Mouse (Mus musculus): ENCODE measurements around the gene Tmem128. TPM values are rescaled to one million over a fixed set of nuclear protein-coding genes. Genes with fewer than 3 reads are reported as not detected.

Tmem128 gene
- polyA plus RNA-seq, 1 experiment: 34.5 TPM

- H3K4me3 ChIP-seq (ENCODE audit: insufficient read depth, low read length): no peak overlapping the region
- H3K4me1 ChIP-seq (ENCODE audit: control insufficient read depth, insufficient read depth, low read length): no peaks in the 10 kb centered on the region
- TF ChIP-seq CTCF (IDR thresholded peaks at IDR 0.05; ENCODE audit: borderline replicate concordance, insufficient read depth, low read length) (no peak), POLR2A (IDR thresholded peaks at IDR 0.05; ENCODE audit: low read depth, low read length) (no peak)
- no peak overlapping the region for H3K27ac ChIP-seq (ENCODE audit: insufficient read depth, low read length)
These were observed 18.0 kb upstream of the Tmem128 start for GRCm38 (mm10) chr5:38241966-38242365.

GRCm38 (mm10) chr5:38255195-38255594 is 4.8 kb upstream of the Tmem128 start:
- Histone ChIP-seq H3K4me3 (ENCODE audit: insufficient read depth, low read length) (no peak overlapping the region), H3K27ac (ENCODE audit: insufficient read depth, low read length) (no peak overlapping the region), H3K4me1 (ENCODE audit: control insufficient read depth, insufficient read depth, low read length) (no peaks in the 10 kb centered on the region)
- TF ChIP-seq CTCF (IDR thresholded peaks at IDR 0.05; ENCODE audit: borderline replicate concordance, insufficient read depth, low read length) (no peak), POLR2A (IDR thresholded peaks at IDR 0.05; ENCODE audit: low read depth, low read length) (no peak)

DNA sequence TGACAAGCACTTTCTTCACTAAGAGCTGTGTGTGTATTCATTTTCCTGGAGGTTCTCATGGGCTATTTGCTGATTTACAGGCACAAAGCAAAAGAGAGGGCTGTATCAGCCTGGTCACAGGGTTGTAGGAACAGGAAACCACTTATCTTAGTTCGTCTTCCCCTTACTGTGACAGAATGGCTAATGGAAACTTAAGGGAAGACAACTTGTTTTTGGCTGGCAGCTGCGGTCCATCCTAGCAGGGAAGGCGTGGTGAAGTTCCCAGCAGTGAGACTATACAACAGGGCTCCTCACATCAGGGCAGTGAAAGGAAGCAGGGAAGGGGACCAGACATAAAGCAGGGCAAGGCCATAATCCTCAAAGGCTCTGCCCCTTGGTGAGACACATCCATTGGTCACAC is 4.3 kb upstream of the Tmem128 start:
- TF ChIP-seq CTCF (IDR thresholded peaks at IDR 0.05; ENCODE audit: borderline replicate concordance, insufficient read depth, low read length) (no peak), POLR2A (IDR thresholded peaks at IDR 0.05; ENCODE audit: low read depth, low read length) (no peak)
- Histone ChIP-seq H3K4me1 (ENCODE audit: control insufficient read depth, insufficient read depth, low read length) (no peaks in the 10 kb centered on the region), H3K27ac (ENCODE audit: insufficient read depth, low read length) (no peak overlapping the region), H3K4me3 (ENCODE audit: insufficient read depth, low read length) (no peak overlapping the region)

DNA sequence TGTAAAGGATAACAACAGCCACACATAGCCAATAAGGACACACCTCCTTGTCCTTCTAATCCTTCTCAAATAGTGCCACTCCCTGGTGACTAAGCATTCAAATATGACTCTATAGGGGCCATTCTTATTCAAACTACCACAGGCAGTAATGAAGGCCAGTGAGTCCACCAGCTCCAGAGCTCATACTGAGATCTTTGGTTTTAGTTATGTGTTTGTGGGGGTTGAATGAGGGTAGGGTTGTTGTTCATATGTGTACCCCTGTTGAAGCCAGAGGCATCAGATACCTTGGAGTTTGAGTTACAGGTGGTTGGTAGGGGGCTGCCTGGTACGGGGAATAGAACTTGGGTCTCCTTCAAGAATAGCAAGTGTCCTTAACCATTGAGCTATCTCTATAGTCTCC is 3.4 kb upstream of the Tmem128 start:
- no peak overlapping the region for H3K4me3 ChIP-seq (ENCODE audit: insufficient read depth, low read length)
- no peak overlapping the region for H3K27ac ChIP-seq (ENCODE audit: insufficient read depth, low read length)
- H3K4me1 ChIP-seq (ENCODE audit: control insufficient read depth, insufficient read depth, low read length): peaks cover 3% of the 10 kb centered on the region; the same call in 1 of the 2 replicates
- TF ChIP-seq POLR2A (IDR thresholded peaks at IDR 0.05; ENCODE audit: low read depth, low read length): no peak
- TF ChIP-seq CTCF (IDR thresholded peaks at IDR 0.05; ENCODE audit: borderline replicate concordance, insufficient read depth, low read length): no peak

GRCm38 (mm10) chr5:38258034-38258772 is 1.8 kb upstream of the Tmem128 start:
- Histone ChIP-seq H3K4me3 (ENCODE audit: insufficient read depth, low read length) (no peak overlapping the region), H3K4me1 (ENCODE audit: control insufficient read depth, insufficient read depth, low read length) (peaks cover 3% of the 10 kb centered on the region; the same call in 1 of the 2 replicates), H3K27ac (ENCODE audit: insufficient read depth, low read length) (no peak overlapping the region)
- TF ChIP-seq POLR2A (IDR thresholded peaks at IDR 0.05; ENCODE audit: low read depth, low read length) (no peak), CTCF (IDR thresholded peaks at IDR 0.05; ENCODE audit: borderline replicate concordance, insufficient read depth, low read length) (no peak)

GRCm38 (mm10) chr5:38258773-38259146 is 1.2 kb upstream of the Tmem128 start:
- no peak overlapping the region for H3K4me3 ChIP-seq (ENCODE audit: insufficient read depth, low read length)
- H3K27ac ChIP-seq (ENCODE audit: insufficient read depth, low read length): no peak overlapping the region
- peaks cover 3% of the 10 kb centered on the region; the same call in 1 of the 2 replicates for H3K4me1 ChIP-seq (ENCODE audit: control insufficient read depth, insufficient read depth, low read length)
- TF ChIP-seq POLR2A (IDR thresholded peaks at IDR 0.05; ENCODE audit: low read depth, low read length): no peak
- no peak for TF ChIP-seq CTCF (IDR thresholded peaks at IDR 0.05; ENCODE audit: borderline replicate concordance, insufficient read depth, low read length)

DNA sequence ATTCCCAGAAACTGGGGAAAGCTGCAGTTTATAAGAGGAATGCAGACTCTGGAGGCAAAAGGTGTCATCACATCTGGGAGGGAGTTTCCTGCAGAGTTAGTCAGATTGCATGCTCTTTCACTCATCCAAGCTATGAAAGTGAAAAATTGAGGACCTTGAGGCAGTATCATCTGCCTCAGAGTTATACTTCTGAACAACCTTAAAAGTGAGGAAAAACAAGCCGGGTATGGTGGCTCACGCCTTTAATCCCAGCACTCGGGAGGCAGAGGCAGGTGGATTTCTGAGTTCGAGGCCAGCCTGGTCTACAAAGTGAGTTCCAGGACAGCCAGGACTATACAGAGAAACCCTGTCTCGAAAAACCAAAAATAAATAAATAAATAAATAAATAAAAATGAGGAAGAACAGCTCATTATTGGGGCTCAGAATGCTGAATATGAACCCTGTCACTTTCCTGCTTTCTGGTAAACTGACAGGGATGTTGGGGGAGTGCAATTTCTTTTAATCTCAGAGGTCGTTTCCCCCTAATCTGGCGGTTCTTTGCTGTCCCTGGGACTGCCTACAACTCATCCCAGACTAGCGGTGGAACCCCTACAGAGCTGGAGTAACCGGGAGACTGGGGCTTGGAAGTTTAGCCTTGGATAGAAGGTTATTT is 404 bp upstream of the Tmem128 start:
- TF ChIP-seq POLR2A (IDR thresholded peaks at IDR 0.05; ENCODE audit: low read depth, low read length) (no peak), CTCF (IDR thresholded peaks at IDR 0.05; ENCODE audit: borderline replicate concordance, insufficient read depth, low read length) (no peak)
- Histone ChIP-seq H3K4me3 (ENCODE audit: insufficient read depth, low read length) (peak overlapping the region; percentile 97), H3K4me1 (ENCODE audit: control insufficient read depth, insufficient read depth, low read length) (peaks cover 3% of the 10 kb centered on the region; the same call in 1 of the 2 replicates), H3K27ac (ENCODE audit: insufficient read depth, low read length) (peak overlapping the region; percentile 93)

GRCm38 (mm10) chr5:38270942-38271341 is 11.0 kb downstream of the Tmem128 start:
- no peak overlapping the region for H3K27ac ChIP-seq (ENCODE audit: insufficient read depth, low read length)
- TF ChIP-seq CTCF (IDR thresholded peaks at IDR 0.05; ENCODE audit: borderline replicate concordance, insufficient read depth, low read length) (no peak), POLR2A (IDR thresholded peaks at IDR 0.05; ENCODE audit: low read depth, low read length) (no peak)

GRCm38 (mm10) chr5:38273831-38274230 is 13.8 kb downstream of the Tmem128 start:
- TF ChIP-seq POLR2A (IDR thresholded peaks at IDR 0.05; ENCODE audit: low read depth, low read length): no peak
- TF ChIP-seq CTCF (IDR thresholded peaks at IDR 0.05; ENCODE audit: borderline replicate concordance, insufficient read depth, low read length): no peak
- Histone ChIP-seq H3K4me3 (ENCODE audit: insufficient read depth, low read length) (no peak overlapping the region), H3K27ac (ENCODE audit: insufficient read depth, low read length) (no peak overlapping the region), H3K4me1 (ENCODE audit: control insufficient read depth, insufficient read depth, low read length) (no peaks in the 10 kb centered on the region)

More at GRCm38 (mm10) chr5:38270942-38271341, 11.0 kb downstream of the Tmem128 start:
- H3K4me3 ChIP-seq (ENCODE audit: insufficient read depth, low read length): no peak overlapping the region
- no peaks in the 10 kb centered on the region for H3K4me1 ChIP-seq (ENCODE audit: control insufficient read depth, insufficient read depth, low read length)

- Histone ChIP-seq H3K4me1 (ENCODE audit: control insufficient read depth, insufficient read depth, low read length) (no peaks in the 10 kb centered on the region), H3K4me3 (ENCODE audit: insufficient read depth, low read length) (no peak within 1 kb of the TSS), H3K27ac (ENCODE audit: insufficient read depth, low read length) (no peak within 1 kb of the TSS)
- TF ChIP-seq POLR2A (IDR thresholded peaks at IDR 0.05; ENCODE audit: low read depth, low read length) (no peak), CTCF (IDR thresholded peaks at IDR 0.05; ENCODE audit: borderline replicate concordance, insufficient read depth, low read length) (no peak)
These were observed 15.8 kb downstream of the Tmem128 start, which contains the start of gene Otop1 for GRCm38 (mm10) chr5:38275771-38276170. Otop1 (plus strand) TSS chr5:38275972.
